Mouse (Mus musculus): ENCODE measurements around the gene Tlk1.

- TF ChIP-seq CTCF (IDR thresholded peaks at IDR 0.05; ENCODE audit: borderline replicate concordance, extremely low read depth, insufficient read depth, insufficient read length), result peak; percentile 24; the same call in 1 of the 2 replicates
- TF ChIP-seq POLR2A (IDR thresholded peaks at IDR 0.05; ENCODE audit: borderline replicate concordance, extremely low read depth, insufficient read depth, insufficient read length, poor library complexity, severe bottlenecking), result no peak
Observed at GRCm38 (mm10) chr2:70663764-70664163, 161.8 kb downstream of the Tlk1 start.

Data from brain, embryonic 14.5 days (tissue).